Mouse (Mus musculus) bone marrow, adult 2 months (tissue): ENCODE data around the gene Tmcc3. TPM values are rescaled to one million over a fixed set of nuclear protein-coding genes. Genes with fewer than 3 reads are reported as not detected.

Experiments
- H3K27ac ChIP-seq: fragments of 200-500 bp; 2 replicates; pipeline ENCODE4 v1.5.1; 2012; ENCODE audit warnings: low read depth, mild to moderate bottlenecking, control low read depth, inconsistent platforms, low read length; ENCODE audit not compliant: control insufficient read depth, poor library complexity, insufficient read depth
- H3K4me1 ChIP-seq: fragments of 200-500 bp; 2 replicates; pipeline ENCODE4 v1.6.1; 2011; ENCODE audit warnings: low read length; ENCODE audit not compliant: control insufficient read depth, insufficient read depth
- H3K4me3 ChIP-seq: fragments of 200-500 bp; replicated peaks from 2 replicates; pipeline ENCODE3; 2011; ENCODE audit warnings: mild to moderate bottlenecking, low read depth, low read length, control low read depth; ENCODE audit not compliant: control insufficient read depth
- POLR2A ChIP-seq: fragments of 200-500 bp; IDR thresholded peaks from 2 replicates; pipeline ENCODE4 v1.6.1; 2011; ENCODE audit warnings: low read depth, mild to moderate bottlenecking, control low read depth, low read length, borderline replicate concordance; ENCODE audit not compliant: control insufficient read depth
- WGBS: fragments of 180-500 bp; shearing (Covaris S2); methylation state at CpG from one replicate; pipeline ENCODE4 v1.1.7; 2018; 5-methylcytosine and 5-hydroxymethylcytosine counted together
- polyA plus RNA-seq: library from polyadenylated mRNA; stranded (reverse); fragments of >200 nt; gene quantifications from 2 replicates; pipeline ENCODE4 v1.2.4, GENCODE M21; 2011; ENCODE audit warnings: low replicate concordance; ENCODE audit not compliant: missing spikeins, insufficient read depth, insufficient read length

Tmcc3 gene
- polyA plus RNA-seq, 1 experiment: 5.9 TPM

DNA sequence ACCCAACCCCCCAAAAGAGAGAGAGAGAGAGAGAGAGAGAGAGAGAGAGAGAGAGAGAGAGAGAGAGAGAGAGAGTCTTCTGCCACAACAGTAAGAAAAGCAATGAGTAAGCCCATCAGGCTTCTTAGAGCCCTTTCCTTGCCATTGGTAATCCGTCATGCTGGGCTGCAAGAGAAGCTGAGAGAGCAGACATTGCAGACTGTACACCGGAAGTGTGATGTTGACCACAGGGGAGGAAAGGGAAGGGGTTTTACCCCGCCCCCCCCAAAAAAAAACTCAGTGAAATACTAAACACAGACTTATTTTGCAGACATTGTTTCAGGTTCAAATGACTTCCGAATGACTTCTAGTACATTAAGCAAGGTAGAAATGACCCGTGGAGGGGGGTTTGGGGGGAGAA, 328.3 kb downstream of the Tmcc3 start:
- 4% methylated on average over 5 of the region's 5 CpGs for WGBS
- Histone ChIP-seq H3K4me1 (peaks cover 4% of the 10 kb centered on the region; the same call in 1 of the 2 replicates), H3K4me3 (no peak overlapping the region), H3K27ac (no peak overlapping the region)
- no peak for TF ChIP-seq POLR2A

Other genes with a start within 250 kb of the Tmcc3 start
- 2.4 and 4.2 TPM in 2 replicates for gene Nr2c1, start 163.9 kb upstream of the Tmcc3 start, polyA plus RNA-seq
- gene Ndufa12, start 113.2 kb upstream of the Tmcc3 start, polyA plus RNA-seq: 67.0 and 104 TPM in 2 replicates
- not detected in 2 replicates for gene Gm4792, start 13.2 kb upstream of the Tmcc3 start, polyA plus RNA-seq